Mouse (Mus musculus) CH12.LX (cell line): Measurements from ENCODE around the gene Itsn1.

Source experiments
- CTCF ChIP-seq, 2 experiments: IDR thresholded peaks in 1 of 2; conservative IDR thresholded peaks in 1 of 2; 2 replicates each; pipeline ENCODE4 v1.5.1; 2011 to 2012; ENCODE audit warnings: low read depth in 2 of 2, low read length in 2 of 2, improper control_type of control experiment in 1 of 2, inconsistent platforms in 1 of 2, mild to moderate bottlenecking in 1 of 2, moderate library complexity in 1 of 2
- GABPA ChIP-seq: IDR thresholded peaks from 2 replicates; pipeline ENCODE4 v1.6.1; 2012; ENCODE audit warnings: low read depth, low read length, improper control_type of control experiment, inconsistent platforms; ENCODE audit not compliant: insufficient replicate concordance
- POLR2A ChIP-seq: IDR thresholded peaks from 2 replicates; pipeline ENCODE4 v1.6.1; 2011; ENCODE audit warnings: low read depth, mild to moderate bottlenecking, improper control_type of control experiment, low read length

GRCm38 (mm10) chr16:91963556-91963900, 234.4 kb downstream of the Itsn1 start:
- TF ChIP-seq GABPA (no peak), CTCF (conservative IDR thresholded peaks at IDR 0.05 in 1 of 2, IDR thresholded peaks at IDR 0.05 in 1 of 2; ENCODE audit: low read depth in 2 of 2, low read length in 2 of 2) (no peak), POLR2A (no peak)
